Mouse (Mus musculus) adrenal gland, adult 18-20 months (tissue): ENCODE results near the gene Ugt2a1. TPM values are rescaled to one million over a fixed set of nuclear protein-coding genes. Genes with fewer than 3 reads are reported as not detected.

ENCODE experiments used
- total RNA-seq, 2 experiments: library from RNA; stranded (reverse); gene quantifications; 1 replicate in 1 of 2; 2 replicates in 1 of 2; pipeline ENCODE4 v1.2.3; 2021

Gene Ugt2a1
- total RNA-seq, 2 experiments from 2014 or later, result not detected

Other genes with a start within 250 kb of the Ugt2a1 start
- not detected for gene Ugt2b37, start 236.1 kb downstream of the Ugt2a1 start, total RNA-seq
- gene Ugt2a3, start 153.7 kb downstream of the Ugt2a1 start, total RNA-seq, result not detected
- gene Ugt2b38, start 66.7 kb downstream of the Ugt2a1 start, total RNA-seq, result not detected
- not detected for gene Ugt2a2, start 8.6 kb downstream of the Ugt2a1 start, total RNA-seq
- not detected for gene Gm43638, start 4.1 kb downstream of the Ugt2a1 start, total RNA-seq
- not detected for gene Sult1b1, start 47.3 kb upstream of the Ugt2a1 start, total RNA-seq
- gene Sult1d1, start 78.2 kb upstream of the Ugt2a1 start, total RNA-seq, result under 1 TPM in 1 of 2 experiments, not detected in 1; 0.27 TPM
- 1 to 10 TPM in 1 of 2 experiments, under 1 TPM in 1; 0.66 to 6.0 TPM for gene Sult1e1, start 100.7 kb upstream of the Ugt2a1 start, total RNA-seq
- gene Csn1s1, start 175.3 kb upstream of the Ugt2a1 start, total RNA-seq, result not detected
- gene Csn2, start 208.8 kb upstream of the Ugt2a1 start, total RNA-seq, result not detected